Mouse (Mus musculus): ENCODE data around the gene Adam34. TPM values are rescaled to one million over a fixed set of nuclear protein-coding genes. Genes with fewer than 3 reads are reported as not detected.

Gene Adam34
- polyA plus RNA-seq (2012; ENCODE audit: low replicate concordance), result not detected in 2 replicates

GRCm38 (mm10) chr8:43709949-43710348 is at the start of gene Adam34:
TSS of gene Adam34 (minus strand) at chr8:43710049.

GRCm38 (mm10) chr8:43627176-43627575 is 82.7 kb downstream of the Adam34 start, which contains the start of gene Gm5346:
TSS of gene Gm5346 (minus strand) at chr8:43627276.

Other genes with a start within 250 kb of the Adam34 start
- gene Adam26b, start 181.9 kb downstream of the Adam34 start, polyA plus RNA-seq (2012; ENCODE audit: low replicate concordance), result not detected in 2 replicates
- gene Adam26a, start 133.3 kb downstream of the Adam34 start, polyA plus RNA-seq (2012; ENCODE audit: low replicate concordance), result not detected in 2 replicates
- not detected in 2 replicates for gene Gm5346, start 82.8 kb downstream of the Adam34 start, polyA plus RNA-seq (2012; ENCODE audit: low replicate concordance)

All from leukemia stem cell, adult 10-12 weeks (primary cell).